Mouse (Mus musculus) ovary, postnatal 14 days (tissue): ENCODE measurements around the gene Gnas.

ENCODE experiments used
- DNase-seq: peaks from one replicate; pipeline ENCODE4 v3.0.0; 2022; ENCODE audit warnings: low spot score

Gene Gnas

GRCm38 (mm10) chr2:174366571-174366970 lies 82.5 kb downstream of the Gnas start:
- no peak for DNase-seq

- no peak for DNase-seq
These were observed 96.9 kb downstream of the Gnas start for GRCm38 (mm10) chr2:174381021-174381420.

DNA sequence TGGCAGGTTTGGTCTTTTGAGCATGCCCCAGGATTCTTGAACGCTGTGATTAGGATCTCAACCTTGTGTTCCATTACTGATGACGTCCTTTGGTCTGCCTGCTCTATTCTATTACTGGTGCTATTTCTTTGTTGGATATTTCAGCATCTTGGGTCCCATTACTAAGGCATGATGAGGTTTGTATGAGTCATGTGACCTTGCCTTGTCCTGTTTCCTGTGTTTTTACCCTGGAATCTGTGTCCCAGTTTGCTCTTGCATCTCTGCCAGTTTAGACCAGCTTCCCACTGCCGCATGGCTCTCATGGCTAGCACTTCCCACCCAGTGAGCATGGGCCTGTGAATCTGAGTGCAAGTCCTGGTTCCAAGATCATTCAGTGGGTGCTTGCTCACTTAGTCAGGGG lies 107.8 kb downstream of the Gnas start:
- no peak for DNase-seq

DNA sequence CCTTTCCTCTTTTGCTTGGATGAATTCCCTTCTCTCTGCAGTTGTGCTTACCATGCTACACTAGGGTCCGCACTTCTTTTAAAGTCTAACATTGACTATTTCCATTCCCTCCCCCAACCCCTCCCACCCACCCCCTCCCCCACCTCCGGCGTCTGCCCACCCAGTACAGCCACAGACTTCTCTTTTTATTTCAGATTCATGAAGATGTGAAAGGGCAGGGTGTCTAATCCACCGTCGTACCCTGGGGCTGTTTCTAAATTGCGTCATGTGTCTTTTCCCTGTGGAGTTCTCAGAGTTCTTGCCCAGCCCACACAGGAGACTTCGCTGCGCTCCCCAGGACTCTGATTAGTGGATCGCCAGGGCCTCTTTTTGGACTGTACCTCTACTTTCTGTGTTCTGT lies 108.4 kb downstream of the Gnas start:
- DNase-seq: no peak

DNA sequence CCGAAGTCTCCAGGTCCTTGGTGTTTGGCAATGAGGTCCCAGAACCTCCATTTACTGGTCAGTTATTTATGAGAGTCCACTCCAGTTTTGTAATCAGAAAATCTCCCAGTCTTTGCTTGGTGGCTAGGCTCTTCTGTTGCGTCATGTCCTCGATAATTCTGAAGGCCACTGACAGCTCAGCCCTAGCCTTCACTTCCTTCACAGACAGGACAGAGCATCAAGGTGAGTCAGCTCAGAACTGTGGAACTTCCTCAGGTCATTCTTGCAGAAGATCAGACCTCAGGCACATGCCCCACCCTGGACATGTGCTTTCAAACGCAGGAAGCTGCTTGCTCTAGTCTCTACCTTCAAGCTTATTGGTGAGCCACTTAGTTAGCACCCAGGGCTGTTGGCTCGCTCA lies 109.3 kb downstream of the Gnas start:
- no peak for DNase-seq
